Mouse (Mus musculus): ENCODE results near the gene Nkx2-3.

Gene Nkx2-3

GRCm38 (mm10) chr19:43612051-43612450, at the start of gene Nkx2-3:
Nkx2-3 (plus strand) TSS chr19:43612325.
- DNase-seq (ENCODE audit: low read depth, low spot score) = no peak

- no peak for DNase-seq (ENCODE audit: low read depth, low spot score)
Observed at GRCm38 (mm10) chr19:43563166-43563565, 49.0 kb upstream of the Nkx2-3 start.

GRCm38 (mm10) chr19:43568298-43568697, 43.8 kb upstream of the Nkx2-3 start:
- DNase-seq (ENCODE audit: low read depth, low spot score) = no peak

- DNase-seq (ENCODE audit: low read depth, low spot score) = no peak
Observed at GRCm38 (mm10) chr19:43569133-43569532, 43.0 kb upstream of the Nkx2-3 start.

- DNase-seq (ENCODE audit: low read depth, low spot score) = peak; percentile 74
Observed at GRCm38 (mm10) chr19:43570831-43571790, 41.0 kb upstream of the Nkx2-3 start.

- no peak for DNase-seq (ENCODE audit: low read depth, low spot score)
Observed at GRCm38 (mm10) chr19:43579081-43579796, 32.9 kb upstream of the Nkx2-3 start.

GRCm38 (mm10) chr19:43581185-43581584, 30.9 kb upstream of the Nkx2-3 start:
- no peak for DNase-seq (ENCODE audit: low read depth, low spot score)

- no peak for DNase-seq (ENCODE audit: low read depth, low spot score)
Observed at GRCm38 (mm10) chr19:43583192-43583591, 28.9 kb upstream of the Nkx2-3 start.

GRCm38 (mm10) chr19:43583595-43583994, 28.5 kb upstream of the Nkx2-3 start:
- DNase-seq (ENCODE audit: low read depth, low spot score) = no peak

GRCm38 (mm10) chr19:43584788-43585187, 27.3 kb upstream of the Nkx2-3 start:
- DNase-seq (ENCODE audit: low read depth, low spot score) = no peak

GRCm38 (mm10) chr19:43592026-43592425, 20.1 kb upstream of the Nkx2-3 start:
- no peak for DNase-seq (ENCODE audit: low read depth, low spot score)

- no peak for DNase-seq (ENCODE audit: low read depth, low spot score)
Observed at GRCm38 (mm10) chr19:43596981-43597380, 15.1 kb upstream of the Nkx2-3 start.

GRCm38 (mm10) chr19:43598741-43599660, 13.1 kb upstream of the Nkx2-3 start:
- no peak for DNase-seq (ENCODE audit: low read depth, low spot score)

GRCm38 (mm10) chr19:43599776-43600544, 12.2 kb upstream of the Nkx2-3 start:
- no peak for DNase-seq (ENCODE audit: low read depth, low spot score)

GRCm38 (mm10) chr19:43600545-43601331, 11.4 kb upstream of the Nkx2-3 start:
- DNase-seq (ENCODE audit: low read depth, low spot score) = no peak

- DNase-seq (ENCODE audit: low read depth, low spot score) = no peak
Observed at GRCm38 (mm10) chr19:43601440-43601839, 10.7 kb upstream of the Nkx2-3 start.

GRCm38 (mm10) chr19:43601996-43602590, 10.0 kb upstream of the Nkx2-3 start:
- DNase-seq (ENCODE audit: low read depth, low spot score) = no peak

- DNase-seq (ENCODE audit: low read depth, low spot score) = no peak
Observed at GRCm38 (mm10) chr19:43603521-43603920, 8.6 kb upstream of the Nkx2-3 start.

GRCm38 (mm10) chr19:43604492-43605120, 7.5 kb upstream of the Nkx2-3 start:
- DNase-seq (ENCODE audit: low read depth, low spot score) = no peak

All from CD4-positive helper T cell, adult 2 months (primary cell).